Mouse (Mus musculus) liver, embryonic 12.5 days (tissue): ENCODE results near the gene Ubc. TPM values are rescaled to one million over a fixed set of nuclear protein-coding genes. Genes with fewer than 3 reads are reported as not detected.
"Not testable (repeated sequence)": the region's sequence is repeated elsewhere in the genome, so short reads cannot be mapped to it uniquely, and the experiment has no call there.

Experiments used
- ATAC-seq: fragments of 200-750 bp; cut with Nextera tagmentation; 2 replicates; pipeline ENCODE4 v1.8.0; 2017; ENCODE audit warnings: moderate number of reproducible peaks, mild to moderate bottlenecking, moderate library complexity
- H3K27ac ChIP-seq: fragments of 300-500 bp; sonication (generic); 2 replicates; pipeline ENCODE4 v1.5.1; 2016; ENCODE audit warnings: mild to moderate bottlenecking
- H3K27me3 ChIP-seq: fragments of 300-500 bp; sonication (generic); replicated peaks from 2 replicates; pipeline ENCODE4 v1.6.1; 2016; ENCODE audit warnings: mild to moderate bottlenecking, moderate library complexity
- H3K36me3 ChIP-seq: fragments of 300-500 bp; sonication (generic); 2 replicates; pipeline ENCODE4 v1.6.1; 2016; ENCODE audit warnings: mild to moderate bottlenecking, moderate library complexity
- H3K4me1 ChIP-seq: fragments of 300-500 bp; sonication (generic); 2 replicates; pipeline ENCODE4 v1.6.1; 2016
- H3K4me2 ChIP-seq: fragments of 300-500 bp; sonication (generic); 2 replicates; pipeline ENCODE4 v1.6.1; 2016; ENCODE audit warnings: mild to moderate bottlenecking, moderate library complexity
- H3K4me3 ChIP-seq: fragments of 300-500 bp; sonication (generic); 2 replicates; pipeline ENCODE4 v1.5.1; 2016; ENCODE audit warnings: mild to moderate bottlenecking, moderate library complexity
- H3K9ac ChIP-seq: fragments of 300-500 bp; sonication (generic); 2 replicates; pipeline ENCODE4 v1.6.1; 2016; ENCODE audit warnings: mild to moderate bottlenecking, moderate library complexity
- H3K9me3 ChIP-seq: fragments of 300-500 bp; sonication (generic); replicated peaks from 2 replicates; pipeline ENCODE4 v1.6.1; 2016; ENCODE audit warnings: mild to moderate bottlenecking, moderate library complexity
- WGBS: fragments of 180-500 bp; shearing (Covaris S2); methylation state at CpG from one replicate; pipeline ENCODE4 v1.1.7; 2016; ENCODE audit not compliant: insufficient replicate concordance; 5-methylcytosine and 5-hydroxymethylcytosine counted together
- polyA plus RNA-seq: library from polyadenylated mRNA; unstranded; fragments of >200 nt; fragmentation: Nextera tagmentation; extraction: Ambion mirVana; gene quantifications from 2 replicates; pipeline ENCODE4 v1.2.1, GENCODE M21; 2016

Gene Ubc
- polyA plus RNA-seq: 657 and 673 TPM in 2 replicates

DNA sequence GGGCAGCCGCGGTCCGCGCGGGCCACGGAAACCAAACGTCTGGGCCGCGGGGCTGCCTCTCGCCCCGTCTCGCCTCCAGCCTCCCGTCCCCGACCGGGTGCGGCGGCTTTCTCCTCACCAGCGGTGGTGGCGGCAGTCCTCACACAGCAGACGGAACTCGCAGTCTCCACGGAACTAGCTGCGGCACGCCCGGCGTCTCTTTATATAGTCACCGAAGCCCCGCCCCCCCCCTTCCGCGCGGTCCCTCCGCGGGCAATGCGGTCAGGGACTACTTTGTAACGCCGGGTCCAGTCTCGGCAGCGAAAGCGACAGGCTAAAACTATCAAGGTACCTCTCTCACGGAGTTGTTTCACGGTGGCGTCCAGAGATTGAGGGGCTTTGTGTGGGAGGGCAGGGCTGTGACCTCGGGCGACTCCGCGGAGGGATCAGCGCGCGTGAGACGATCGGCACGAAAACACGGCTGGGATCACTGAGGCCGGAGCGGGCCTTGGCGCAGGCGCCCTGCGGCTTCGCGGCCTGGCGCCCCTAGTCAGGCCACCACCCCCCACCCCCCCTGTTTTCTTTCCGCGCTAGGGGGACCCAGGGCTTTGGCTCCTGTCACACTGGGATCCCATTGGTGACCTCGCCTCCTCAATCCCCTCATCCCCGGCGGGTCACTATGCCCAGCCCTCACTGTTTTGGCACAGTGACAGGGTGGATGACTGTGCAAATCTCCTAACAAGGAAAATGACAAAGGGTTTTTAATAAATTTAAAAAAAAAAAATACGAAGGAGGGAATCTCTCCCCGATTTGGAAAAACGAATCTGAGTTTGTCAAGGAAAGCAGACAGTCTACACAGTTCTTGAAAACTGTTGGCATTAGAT, at the start of gene Ubc:
Gene Ubc (minus strand): TSS at position 624 of the 863 bp plus-strand sequence.
- Histone ChIP-seq H3K9me3 (no peaks in the 10 kb centered on the region), H3K36me3 (peaks cover 27% of the 10 kb centered on the region), H3K4me3 (peak within 1 kb of the TSS; percentile 100), H3K27me3 (no peaks in the 10 kb centered on the region), H3K4me2 (peak within 1 kb of the TSS; percentile 93), H3K27ac (peak within 1 kb of the TSS; percentile 98), H3K9ac (peak within 1 kb of the TSS; percentile 99), H3K4me1 (peaks cover 56% of the 10 kb centered on the region)
- peak; percentile 47 for ATAC-seq
- under 1% methylated on average over 69 of the region's 69 CpGs for WGBS

- Histone ChIP-seq H3K36me3 (peaks cover 27% of the 10 kb centered on the region), H3K4me1 (peaks cover 30% of the 10 kb centered on the region), H3K9ac (peak overlapping the region; percentile 37; the same call in 1 of the 2 replicates), H3K27ac (peak overlapping the region; percentile 80), H3K4me3 (peak overlapping the region; percentile 83), H3K4me2 (peak overlapping the region; percentile 94)
- not testable (repeated sequence) for ATAC-seq, H3K27me3 ChIP-seq, H3K9me3 ChIP-seq
- WGBS: 45% methylated on average over 15 of the region's 15 CpGs
Observed at GRCm38 (mm10) chr5:125434347-125434746, 44.3 kb upstream of the Ubc start.

DNA sequence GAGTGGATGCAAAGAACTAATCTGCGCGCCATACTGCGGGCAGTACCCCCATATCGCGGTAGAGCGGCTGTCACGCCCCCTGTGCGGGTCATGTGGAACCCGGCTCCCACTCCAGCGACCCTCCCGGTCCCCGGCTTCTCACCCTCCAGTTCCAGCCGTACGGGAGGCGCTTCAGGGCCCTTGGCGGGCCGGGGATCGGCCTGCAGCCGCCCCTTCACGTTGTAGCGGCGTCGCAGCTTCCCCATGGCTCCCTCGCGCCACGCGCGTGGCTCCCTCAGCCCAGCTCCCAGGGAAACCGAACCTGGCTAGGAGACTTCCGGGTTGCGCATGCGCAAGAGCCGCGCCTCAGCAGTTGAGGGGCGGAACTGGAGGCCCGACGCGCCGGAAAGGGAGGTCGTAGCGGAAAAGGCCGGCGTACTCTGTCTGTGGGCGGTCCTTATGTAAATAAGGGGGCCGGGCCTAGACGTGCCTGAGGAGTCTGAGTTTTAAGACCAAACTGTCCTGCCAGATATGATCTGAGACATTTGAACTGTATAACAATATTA, 43.9 kb upstream of the Ubc start, which contains the start of gene Dhx37:
Gene Dhx37 (minus strand): TSS at position 329 of the 545 bp plus-strand sequence.
- no peaks in the 10 kb centered on the region for H3K27me3 ChIP-seq
- H3K36me3 ChIP-seq: peaks cover 32% of the 10 kb centered on the region
- peaks cover 25% of the 10 kb centered on the region for H3K4me1 ChIP-seq
- H3K9ac ChIP-seq: peak within 1 kb of the TSS; percentile 89
- H3K27ac ChIP-seq: peak within 1 kb of the TSS; percentile 80
- under 1% methylated on average over 46 of the region's 46 CpGs for WGBS
- peak within 1 kb of the TSS; percentile 94 for H3K4me2 ChIP-seq
- H3K4me3 ChIP-seq: peak within 1 kb of the TSS; percentile 83
- no peaks in the 10 kb centered on the region for H3K9me3 ChIP-seq
- peak; percentile 97 for ATAC-seq

GRCm38 (mm10) chr5:125432324-125432723, 42.3 kb upstream of the Ubc start:
- not testable (repeated sequence) for H3K27me3 ChIP-seq, ATAC-seq, H3K9me3 ChIP-seq
- H3K4me1 ChIP-seq: peaks cover 20% of the 10 kb centered on the region
- 93% methylated on average over 2 of the region's 2 CpGs for WGBS
- 0 out of 2 replicates have a peak overlapping the region, but pooled peaks have one; percentile 89 for H3K9ac ChIP-seq
- H3K4me2 ChIP-seq: peak overlapping the region; percentile 94
- peak overlapping the region; percentile 83; the same call in 1 of the 2 replicates for H3K4me3 ChIP-seq
- H3K27ac ChIP-seq: peak overlapping the region; percentile 6; the same call in 1 of the 2 replicates
- H3K36me3 ChIP-seq: peaks cover 47% of the 10 kb centered on the region

GRCm38 (mm10) chr5:125426343-125426742, 36.3 kb upstream of the Ubc start:
- no peak overlapping the region for H3K9ac ChIP-seq
- no peaks in the 10 kb centered on the region for H3K4me1 ChIP-seq
- no peaks in the 10 kb centered on the region for H3K27me3 ChIP-seq
- no peak overlapping the region for H3K27ac ChIP-seq
- H3K4me2 ChIP-seq: no peak overlapping the region
- H3K36me3 ChIP-seq: peaks cover 100% of the 10 kb centered on the region
- peak; percentile 27; the same call in 1 of the 2 replicates for ATAC-seq
- 90% methylated on average over 10 of the region's 10 CpGs for WGBS
- no peaks in the 10 kb centered on the region for H3K9me3 ChIP-seq
- no peak overlapping the region for H3K4me3 ChIP-seq

DNA sequence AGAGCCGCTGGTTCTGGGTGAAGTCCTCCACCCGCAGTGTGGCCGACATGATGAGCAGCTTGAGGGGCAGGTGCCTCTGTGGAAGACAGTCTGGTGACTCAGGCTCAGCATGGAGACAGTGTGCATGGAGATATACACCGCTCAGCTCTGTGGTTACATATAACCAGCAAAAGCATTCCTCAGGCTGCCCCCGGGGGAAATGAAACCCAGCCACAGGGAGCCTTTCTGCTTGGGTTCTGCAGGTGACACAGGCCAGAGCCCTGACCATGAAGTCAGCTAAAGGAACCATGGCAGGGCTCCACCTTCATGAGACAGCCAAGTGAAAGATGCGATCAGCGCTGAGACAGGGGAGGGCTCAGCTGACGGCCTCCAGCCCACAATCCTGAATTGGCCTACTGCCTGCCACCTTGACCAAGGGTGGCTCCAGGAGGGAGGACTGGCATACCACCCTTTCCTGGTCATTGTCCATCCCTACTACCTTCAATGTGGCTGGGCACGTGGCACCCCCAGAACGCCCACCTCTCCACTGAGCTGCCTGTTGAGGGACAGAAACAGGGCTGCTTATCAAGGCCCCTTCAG, 35.8 kb upstream of the Ubc start:
- 87% methylated on average over 10 of the region's 10 CpGs for WGBS
- no peaks in the 10 kb centered on the region for H3K4me1 ChIP-seq
- no peaks in the 10 kb centered on the region for H3K9me3 ChIP-seq
- no peak overlapping the region for H3K4me2 ChIP-seq
- H3K27me3 ChIP-seq: no peaks in the 10 kb centered on the region
- H3K9ac ChIP-seq: no peak overlapping the region
- H3K4me3 ChIP-seq: no peak overlapping the region
- no peak for ATAC-seq
- no peak overlapping the region for H3K27ac ChIP-seq
- H3K36me3 ChIP-seq: peaks cover 100% of the 10 kb centered on the region

GRCm38 (mm10) chr5:125419124-125419523, 29.1 kb upstream of the Ubc start:
- no peak overlapping the region for H3K4me3 ChIP-seq
- H3K4me1 ChIP-seq: no peaks in the 10 kb centered on the region
- no peak overlapping the region for H3K27ac ChIP-seq
- no peak for ATAC-seq
- H3K27me3 ChIP-seq: no peaks in the 10 kb centered on the region
- 70% methylated on average over 11 of the region's 11 CpGs for WGBS
- H3K36me3 ChIP-seq: peaks cover 100% of the 10 kb centered on the region
- no peak overlapping the region for H3K9ac ChIP-seq
- H3K4me2 ChIP-seq: no peak overlapping the region
- H3K9me3 ChIP-seq: no peaks in the 10 kb centered on the region

DNA sequence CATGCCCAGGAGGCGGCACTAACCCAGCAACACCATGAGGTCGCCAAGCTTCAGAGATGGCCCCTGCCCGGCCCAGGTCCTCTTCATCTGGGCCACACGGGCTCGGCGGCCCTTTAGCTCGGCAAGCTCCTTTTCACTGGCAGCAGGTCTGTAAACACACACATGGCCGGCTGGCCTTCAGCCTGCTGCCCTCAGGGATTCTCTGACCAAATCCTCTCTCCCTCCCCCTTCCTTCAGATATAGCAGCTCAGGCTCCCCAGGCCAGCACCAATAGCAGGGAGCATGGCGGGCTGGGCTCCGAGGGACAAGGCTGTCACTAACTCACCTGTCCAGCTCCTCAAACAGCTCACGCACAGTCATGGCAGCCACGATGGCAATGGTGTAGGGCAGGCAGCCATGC, 28.6 kb upstream of the Ubc start:
- H3K36me3 ChIP-seq: peaks cover 100% of the 10 kb centered on the region
- H3K4me3 ChIP-seq: no peak overlapping the region
- no peak overlapping the region for H3K4me2 ChIP-seq
- H3K27me3 ChIP-seq: no peaks in the 10 kb centered on the region
- H3K9me3 ChIP-seq: no peaks in the 10 kb centered on the region
- no peak overlapping the region for H3K27ac ChIP-seq
- 79% methylated on average over 12 of the region's 12 CpGs for WGBS
- no peak for ATAC-seq
- H3K9ac ChIP-seq: no peak overlapping the region
- no peaks in the 10 kb centered on the region for H3K4me1 ChIP-seq

DNA sequence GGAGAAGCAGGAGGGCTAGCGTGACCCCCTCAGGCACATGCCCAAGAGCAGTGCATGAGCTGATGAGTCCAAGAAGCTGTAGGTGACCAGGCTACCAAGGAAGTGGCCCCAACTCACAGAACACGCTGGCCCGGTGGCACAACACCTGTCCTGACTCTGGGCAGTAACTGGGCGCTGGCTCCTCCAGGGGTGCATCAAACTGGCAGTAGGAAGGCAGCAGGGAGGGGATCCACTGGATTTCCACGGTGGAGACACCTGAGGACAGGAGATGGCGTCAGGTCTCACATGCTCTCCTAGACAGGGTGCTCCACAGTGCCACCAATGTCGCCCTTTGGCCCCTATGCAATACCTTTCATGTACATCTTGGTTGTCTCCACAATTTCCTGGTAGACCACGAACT, 26.2 kb upstream of the Ubc start:
- WGBS: 79% methylated on average over 8 of the region's 8 CpGs
- Histone ChIP-seq H3K27me3 (no peaks in the 10 kb centered on the region), H3K4me1 (no peaks in the 10 kb centered on the region), H3K9ac (no peak overlapping the region), H3K4me2 (no peak overlapping the region), H3K9me3 (no peaks in the 10 kb centered on the region), H3K4me3 (no peak overlapping the region), H3K27ac (no peak overlapping the region), H3K36me3 (peaks cover 83% of the 10 kb centered on the region)
- ATAC-seq: no peak

DNA sequence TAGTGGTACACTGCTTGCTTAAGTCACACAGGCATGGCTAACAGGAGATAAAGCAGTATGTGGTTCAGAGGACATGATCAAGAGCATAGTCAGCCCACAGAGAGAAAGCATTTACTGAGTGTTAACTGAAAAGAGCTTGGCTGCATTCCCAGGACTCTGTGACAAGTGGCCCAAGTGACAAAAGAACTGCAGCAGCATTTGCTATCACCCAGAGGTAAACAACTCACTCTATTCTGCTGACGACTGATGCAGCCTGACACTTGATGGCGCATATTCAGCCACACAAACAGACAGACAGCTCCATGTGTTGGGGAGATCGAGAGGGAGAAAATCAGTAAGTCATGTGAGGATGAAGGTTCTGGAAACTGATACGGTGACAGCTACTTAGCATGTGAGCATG, 23.8 kb upstream of the Ubc start:
- Histone ChIP-seq H3K4me3 (no peak overlapping the region), H3K27ac (no peak overlapping the region), H3K4me2 (no peak overlapping the region), H3K36me3 (peaks cover 59% of the 10 kb centered on the region), H3K9me3 (no peaks in the 10 kb centered on the region), H3K9ac (no peak overlapping the region), H3K27me3 (no peaks in the 10 kb centered on the region), H3K4me1 (peaks cover 14% of the 10 kb centered on the region)
- 80% methylated on average over 4 of the region's 4 CpGs for WGBS
- ATAC-seq: no peak

DNA sequence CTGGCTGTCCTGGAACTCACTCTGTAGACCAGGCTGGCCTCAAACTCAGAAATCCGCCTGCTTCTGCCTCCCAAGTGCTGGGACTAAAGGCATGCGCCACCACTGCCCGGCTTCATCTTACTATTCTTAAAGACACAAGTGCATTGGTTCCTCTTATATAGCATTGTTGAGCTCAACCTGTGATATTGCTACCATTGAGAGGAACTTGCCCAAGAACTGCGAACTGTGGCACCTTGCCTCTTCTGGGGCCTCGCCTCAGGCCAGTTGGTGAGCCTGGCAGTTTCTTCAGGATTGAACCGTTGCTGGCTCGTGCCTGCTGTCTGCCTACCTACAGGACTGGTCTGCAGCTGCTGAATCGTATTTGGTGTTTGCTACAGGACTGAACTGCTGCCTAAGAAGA, 22.5 kb upstream of the Ubc start:
- H3K4me2 ChIP-seq, H3K9me3 ChIP-seq, H3K4me3 ChIP-seq, H3K9ac ChIP-seq, ATAC-seq, H3K27me3 ChIP-seq, H3K27ac ChIP-seq: not testable (repeated sequence)
- Histone ChIP-seq H3K4me1 (peaks cover 27% of the 10 kb centered on the region), H3K36me3 (peaks cover 47% of the 10 kb centered on the region)
- WGBS: 84% methylated on average over 8 of the region's 8 CpGs

DNA sequence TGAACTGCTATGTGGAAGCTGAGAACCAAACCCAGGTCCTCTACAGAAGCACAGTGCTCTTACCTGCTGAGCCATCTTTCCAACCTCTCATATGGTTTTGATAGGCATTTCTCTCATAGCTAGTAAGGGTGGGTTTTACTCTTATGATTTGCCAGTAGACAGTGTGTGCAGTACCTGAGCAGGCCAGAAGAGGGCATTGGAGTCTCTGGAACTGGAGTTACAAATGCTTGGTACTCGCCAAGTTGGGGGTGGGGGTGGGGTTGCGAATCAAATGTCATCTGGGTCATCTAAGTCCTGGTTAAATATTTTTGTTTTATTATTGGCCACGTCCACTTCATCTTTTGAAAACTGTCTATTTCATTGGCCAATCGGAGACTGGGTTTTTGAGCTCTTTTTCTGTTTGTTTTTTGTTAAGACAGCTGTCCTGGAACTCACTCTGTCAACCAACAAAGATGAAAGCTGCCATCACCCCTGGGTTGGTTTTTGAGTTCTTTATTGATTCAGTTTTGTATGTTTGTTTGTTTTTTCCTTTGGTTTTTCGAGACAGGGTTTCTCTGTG, 22.0 kb upstream of the Ubc start:
- ATAC-seq: no peak
- WGBS: 42% methylated on average over 5 of the region's 5 CpGs
- H3K27ac ChIP-seq: no peak overlapping the region
- no peak overlapping the region for H3K4me3 ChIP-seq
- no peak overlapping the region for H3K4me2 ChIP-seq
- peaks cover 32% of the 10 kb centered on the region for H3K4me1 ChIP-seq
- H3K9me3 ChIP-seq: no peaks in the 10 kb centered on the region
- H3K27me3 ChIP-seq: no peaks in the 10 kb centered on the region
- H3K9ac ChIP-seq: no peak overlapping the region
- peaks cover 42% of the 10 kb centered on the region for H3K36me3 ChIP-seq
